Mouse (Mus musculus): Measurements from ENCODE around the gene Vopp1.

GRCm38 (mm10) chr6:57811748-57812730, 12.9 kb downstream of the Vopp1 start:
- TF ChIP-seq CTCF (conservative IDR thresholded peaks at IDR 0.05; ENCODE audit: low read length) (no peak), POU5F1 (IDR thresholded peaks at IDR 0.05; ENCODE audit: borderline replicate concordance, low read length) (no peak), NANOG (IDR thresholded peaks at IDR 0.05; ENCODE audit: borderline replicate concordance, low read length) (no peak)

Data from E14TG2a.4 (cell line).